Mouse (Mus musculus) myocyte (in vitro differentiated cells): Measurements from ENCODE around the gene Serpina16. TPM values are rescaled to one million over a fixed set of nuclear protein-coding genes. Genes with fewer than 3 reads are reported as not detected.

Experiments used
- H3K27me3 ChIP-seq: one replicate; pipeline ENCODE4 v1.6.1; 2011; ENCODE audit not compliant: control insufficient read depth, insufficient read depth, insufficient read length
- H3K36me3 ChIP-seq: one replicate; pipeline ENCODE4 v1.6.1; 2011; ENCODE audit not compliant: control insufficient read depth, insufficient read depth
- H3K4me2 ChIP-seq: one replicate; pipeline ENCODE4 v1.6.1; 2011; ENCODE audit warnings: low read depth, control low read depth
- H3K4me3 ChIP-seq: one replicate; pipeline ENCODE4 v1.5.1; 2011; ENCODE audit warnings: mild to moderate bottlenecking, control low read depth, moderate library complexity
- H3K79me2 ChIP-seq: one replicate; pipeline ENCODE4 v1.6.1; 2011; ENCODE audit not compliant: control insufficient read depth, insufficient read depth
- H3ac ChIP-seq: one replicate; pipeline ENCODE4 v1.6.1; 2011; ENCODE audit not compliant: control insufficient read depth, insufficient read length
- CEBPB ChIP-seq: IDR thresholded peaks from 2 replicates; pipeline ENCODE4 v1.6.1; 2011; ENCODE audit warnings: mild to moderate bottlenecking, moderate library complexity; ENCODE audit not compliant: poor library complexity, insufficient read depth, severe bottlenecking
- E2F4 ChIP-seq: IDR thresholded peaks from one replicate; pipeline ENCODE4 v1.6.1; 2011; ENCODE audit warnings: mild to moderate bottlenecking, control low read depth, moderate library complexity; ENCODE audit not compliant: insufficient read depth
- MAX ChIP-seq: IDR thresholded peaks from one replicate; pipeline ENCODE4 v1.6.1; 2011; ENCODE audit warnings: low read depth, mild to moderate bottlenecking, control low read depth
- MYOD1 ChIP-seq, 3 experiments: IDR thresholded peaks; one replicate each; pipeline ENCODE4 v1.6.1; 2011; ENCODE audit warnings: control low read depth in 2 of 3, low read depth in 2 of 3, mild to moderate bottlenecking in 2 of 3, moderate library complexity in 1 of 3; ENCODE audit not compliant: insufficient read length in 2 of 3, control insufficient read depth in 1 of 3
- MYOG ChIP-seq, 3 experiments: IDR thresholded peaks; one replicate each; pipeline ENCODE4 v1.6.1; 2011; ENCODE audit warnings: control low read depth in 2 of 3, low read depth in 2 of 3, mild to moderate bottlenecking in 2 of 3; ENCODE audit not compliant: insufficient read length in 2 of 3, control insufficient read depth in 1 of 3, insufficient read depth in 1 of 3
- POLR2A ChIP-seq: IDR thresholded peaks from one replicate; pipeline ENCODE4 v1.6.1; 2011; ENCODE audit warnings: low read depth, mild to moderate bottlenecking, control low read depth, moderate library complexity; ENCODE audit not compliant: insufficient read length
- POLR2AphosphoS2 ChIP-seq: IDR thresholded peaks from one replicate; pipeline ENCODE4 v1.6.1; 2011; ENCODE audit warnings: low read depth, control low read depth; ENCODE audit not compliant: insufficient read length
- REST ChIP-seq: IDR thresholded peaks from one replicate; pipeline ENCODE4 v1.6.1; 2011; ENCODE audit warnings: mild to moderate bottlenecking, control low read depth, moderate library complexity; ENCODE audit not compliant: insufficient read depth, insufficient read length
- SRF ChIP-seq: IDR thresholded peaks from one replicate; pipeline ENCODE4 v1.6.1; 2011; ENCODE audit warnings: low read depth; ENCODE audit not compliant: control insufficient read depth, insufficient read length
- TCF12 ChIP-seq: IDR thresholded peaks from one replicate; pipeline ENCODE4 v1.6.1; 2011; ENCODE audit warnings: mild to moderate bottlenecking, control low read depth; ENCODE audit not compliant: poor library complexity, insufficient read depth, severe bottlenecking
- TCF3 ChIP-seq: IDR thresholded peaks from one replicate; pipeline ENCODE4 v1.6.1; 2011; ENCODE audit warnings: low read depth, control low read depth; ENCODE audit not compliant: insufficient read length
- USF1 ChIP-seq: IDR thresholded peaks from one replicate; pipeline ENCODE4 v1.6.1; 2011; ENCODE audit warnings: low read depth, mild to moderate bottlenecking, control low read depth, moderate library complexity
- polyA plus RNA-seq: library from polyadenylated mRNA; unstranded; fragments of >200 nt; fragmentation: generic; extraction: Trizol; gene quantifications from one replicate; pipeline ENCODE4 v1.2.1, GENCODE M21; 2012; ENCODE audit warnings: missing spikeins

Serpina16 gene
- polyA plus RNA-seq = not detected

GRCm38 (mm10) chr12:103676039-103676438 lies at the start of gene Serpina16:
TSS of gene Serpina16 (minus strand) at chr12:103676139.
- no peaks in the 10 kb centered on the region for H3K36me3 ChIP-seq
- H3ac ChIP-seq = no peak within 1 kb of the TSS
- H3K27me3 ChIP-seq = no peaks in the 10 kb centered on the region
- H3K4me2 ChIP-seq = no peak within 1 kb of the TSS
- H3K79me2 ChIP-seq = no peaks in the 10 kb centered on the region
- TF ChIP-seq MYOG (IDR thresholded peaks at IDR 0.05; ENCODE audit: control insufficient read depth in 1 of 3, insufficient read depth in 1 of 3, insufficient read length in 2 of 3, low read depth in 2 of 3) = no peak
- TF ChIP-seq CEBPB = no peak
- TF ChIP-seq SRF = no peak
- TF ChIP-seq MYOD1 (IDR thresholded peaks at IDR 0.05; ENCODE audit: control insufficient read depth in 1 of 3, insufficient read length in 2 of 3, low read depth in 2 of 3) = no peak
- H3K4me3 ChIP-seq = no peak within 1 kb of the TSS

DNA sequence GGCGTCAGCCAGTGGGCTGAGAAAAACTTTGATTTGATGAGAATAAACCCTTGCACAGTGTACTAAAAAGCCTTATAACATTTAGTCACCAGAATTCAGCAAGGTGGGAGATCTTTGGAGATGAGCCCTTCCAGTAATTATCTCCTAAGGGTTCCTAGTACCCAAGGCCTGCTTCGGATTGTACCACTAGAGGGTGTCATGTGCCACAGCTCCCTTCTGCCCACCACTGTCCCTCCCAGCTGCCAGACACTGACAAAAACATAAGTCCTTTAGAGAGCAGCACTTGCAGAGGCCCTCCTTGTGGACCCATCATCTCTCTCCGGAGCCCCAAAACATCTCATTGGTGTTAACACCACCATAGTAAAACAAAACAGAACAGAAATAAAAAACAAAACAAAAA lies 35.6 kb upstream of the Serpina16 start:
- H3K36me3 ChIP-seq = no peaks in the 10 kb centered on the region
- no peak for TF ChIP-seq SRF
- no peak for TF ChIP-seq TCF3
- no peak for TF ChIP-seq USF1
- TF ChIP-seq POLR2A = no peak
- no peak for TF ChIP-seq CEBPB
- no peak for TF ChIP-seq MYOG (IDR thresholded peaks at IDR 0.05; ENCODE audit: control insufficient read depth in 1 of 3, insufficient read depth in 1 of 3, insufficient read length in 2 of 3, low read depth in 2 of 3)
- TF ChIP-seq MAX = no peak
- no peak for TF ChIP-seq POLR2AphosphoS2
- TF ChIP-seq MYOD1 (IDR thresholded peaks at IDR 0.05; ENCODE audit: control insufficient read depth in 1 of 3, insufficient read length in 2 of 3, low read depth in 2 of 3) = no peak
- TF ChIP-seq REST = no peak
- no peak for TF ChIP-seq TCF12
- TF ChIP-seq E2F4 = no peak

GRCm38 (mm10) chr12:103710405-103710804 lies 34.5 kb upstream of the Serpina16 start:
- Histone ChIP-seq H3K4me3 (no peak overlapping the region), H3K79me2 (no peaks in the 10 kb centered on the region), H3K27me3 (no peaks in the 10 kb centered on the region), H3K36me3 (no peaks in the 10 kb centered on the region), H3ac (no peak overlapping the region), H3K4me2 (no peak overlapping the region)
- TF ChIP-seq USF1 (no peak), SRF (no peak), MYOD1 (IDR thresholded peaks at IDR 0.05; ENCODE audit: control insufficient read depth in 1 of 3, insufficient read length in 2 of 3, low read depth in 2 of 3) (no peak), MAX (no peak), TCF12 (no peak), CEBPB (no peak), POLR2AphosphoS2 (no peak), POLR2A (no peak), MYOG (IDR thresholded peaks at IDR 0.05; ENCODE audit: control insufficient read depth in 1 of 3, insufficient read depth in 1 of 3, insufficient read length in 2 of 3, low read depth in 2 of 3) (no peak), TCF3 (no peak), REST (no peak), E2F4 (no peak)

More for the DNA sequence above, 35.6 kb upstream of the Serpina16 start:
- Histone ChIP-seq H3K27me3 (no peaks in the 10 kb centered on the region), H3K4me3 (no peak overlapping the region), H3ac (no peak overlapping the region), H3K4me2 (no peak overlapping the region), H3K79me2 (no peaks in the 10 kb centered on the region)

- TF ChIP-seq SRF = no peak
- no peak for TF ChIP-seq POLR2A
- TF ChIP-seq USF1 = no peak
- no peak for TF ChIP-seq E2F4
- TF ChIP-seq TCF3 = no peak
- TF ChIP-seq CEBPB = no peak
- no peak for TF ChIP-seq MYOD1 (IDR thresholded peaks at IDR 0.05; ENCODE audit: control insufficient read depth in 1 of 3, insufficient read length in 2 of 3, low read depth in 2 of 3)
- H3K27me3 ChIP-seq = no peaks in the 10 kb centered on the region
- H3ac ChIP-seq = no peak overlapping the region
- H3K36me3 ChIP-seq = no peaks in the 10 kb centered on the region
- no peak overlapping the region for H3K4me2 ChIP-seq
- H3K4me3 ChIP-seq = no peak overlapping the region
- no peaks in the 10 kb centered on the region for H3K79me2 ChIP-seq
Observed at GRCm38 (mm10) chr12:103706113-103706512, 30.2 kb upstream of the Serpina16 start.

DNA sequence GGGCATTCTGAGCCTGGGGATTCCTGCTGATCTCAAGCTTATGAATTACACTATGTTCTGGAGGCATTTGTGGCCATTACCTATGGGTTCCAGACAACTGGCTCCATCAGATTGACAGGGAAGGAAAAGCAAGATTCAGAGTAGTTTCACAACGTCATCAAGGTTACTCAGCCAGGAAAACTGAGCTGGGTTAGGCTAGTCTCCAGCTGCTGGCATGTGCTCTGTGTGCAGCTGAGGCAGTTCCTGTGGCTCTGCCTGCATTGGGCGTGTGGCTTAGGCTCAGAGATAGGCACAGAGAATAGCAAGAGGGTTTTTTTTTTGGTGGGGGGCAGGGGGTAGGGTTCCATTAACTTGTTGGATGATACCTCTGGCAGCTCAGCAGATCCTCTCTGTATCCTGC lies 29.6 kb upstream of the Serpina16 start:
- H3K27me3 ChIP-seq = no peaks in the 10 kb centered on the region
- TF ChIP-seq POLR2AphosphoS2 (no peak), MYOG (IDR thresholded peaks at IDR 0.05; ENCODE audit: control insufficient read depth in 1 of 3, insufficient read depth in 1 of 3, insufficient read length in 2 of 3, low read depth in 2 of 3) (no peak), E2F4 (no peak)
- no peaks in the 10 kb centered on the region for H3K36me3 ChIP-seq
- H3K79me2 ChIP-seq = no peaks in the 10 kb centered on the region
- no peak overlapping the region for H3K4me2 ChIP-seq
- no peak overlapping the region for H3ac ChIP-seq
- H3K4me3 ChIP-seq = no peak overlapping the region
